ENCODE assay signal across 23 mouse cellular contexts in genomic region chr11:85973736-85974135, GRCm38 (mm10).
DNase-seq lines count a peak whose midpoint lies in the region; ATAC-seq and TF ChIP-seq lines count a peak whose summit lies in the region.
"Had no signal": no experiment of that assay in that cellular context is flagged by ENCODE, and none has a peak within 500 bp of the region (broad histone marks: within the 10 kb centered on the region; RNA-seq: fewer than 3 reads in every experiment).

No protein-coding gene starts in this region.

- WGBS in intestine, embryonic 15.5 days: 38% methylated on average over 5 of the region's 5 CpGs
- 25% methylated on average over 5 of the region's 5 CpGs for WGBS in intestine, postnatal 0 days
- WGBS in kidney, embryonic 16.5 days: 40% methylated on average over 5 of the region's 5 CpGs
- 65% methylated on average over 5 of the region's 5 CpGs for WGBS in hindbrain, embryonic 16.5 days

- H3K4me3 ChIP-seq in intestine, embryonic 15.5 days (replicated peaks): no peak overlapping the region
- no peak overlapping the region for H3K4me3 ChIP-seq in intestine, postnatal 0 days (ENCODE audit: low read depth, low read length)
- no peak overlapping the region for H3K4me3 ChIP-seq in kidney, embryonic 16.5 days (ENCODE audit: low read length)
- no peak overlapping the region for H3K4me3 ChIP-seq in hindbrain, embryonic 16.5 days (ENCODE audit: low read length)
- H3K4me3 ChIP-seq: embryonic facial prominence, embryonic 13.5 days; forebrain, embryonic 12.5 days; heart, adult 2 months; heart, embryonic 12.5 days; hindbrain, embryonic 10.5 days; hindbrain, embryonic 15.5 days had no signal

- no peak overlapping the region for H3K4me2 ChIP-seq in intestine, embryonic 15.5 days (replicated peaks)
- H3K4me2 ChIP-seq in intestine, postnatal 0 days (replicated peaks; ENCODE audit: low read depth): no peak overlapping the region
- no peak overlapping the region for H3K4me2 ChIP-seq in kidney, embryonic 16.5 days (replicated peaks; ENCODE audit: low read depth, low read length)
- H3K4me2 ChIP-seq in hindbrain, embryonic 16.5 days (ENCODE audit: low read length): no peak overlapping the region
- H3K4me2 ChIP-seq: embryonic facial prominence, embryonic 13.5 days; forebrain, embryonic 12.5 days; heart, embryonic 12.5 days; hindbrain, embryonic 15.5 days had no signal

- H3K27ac ChIP-seq in intestine, embryonic 15.5 days: no peak overlapping the region
- H3K27ac ChIP-seq in intestine, postnatal 0 days (ENCODE audit: low read depth, low read length): no peak overlapping the region
- no peak overlapping the region for H3K27ac ChIP-seq in kidney, embryonic 16.5 days (ENCODE audit: low read length)
- no peak overlapping the region for H3K27ac ChIP-seq in hindbrain, embryonic 16.5 days (ENCODE audit: low read depth, low read length)
- H3K27ac ChIP-seq: embryonic facial prominence, embryonic 13.5 days; forebrain, embryonic 12.5 days; heart, adult 2 months; hindbrain, embryonic 10.5 days; hindbrain, embryonic 15.5 days had no signal

- H3K4me1 ChIP-seq in intestine, embryonic 15.5 days (replicated peaks): no peaks in the 10 kb centered on the region
- H3K4me1 ChIP-seq in intestine, postnatal 0 days (replicated peaks; ENCODE audit: control insufficient read depth, insufficient read depth, low read length): peaks cover 3% of the 10 kb centered on the region; the same call in 1 of the 2 replicates
- H3K4me1 ChIP-seq in kidney, embryonic 16.5 days (ENCODE audit: insufficient read depth, low read length): peaks cover 16% of the 10 kb centered on the region
- H3K4me1 ChIP-seq in hindbrain, embryonic 16.5 days (ENCODE audit: control insufficient read depth, insufficient read depth, low read depth, low read length): no peaks in the 10 kb centered on the region
- H3K4me1 ChIP-seq: forebrain, embryonic 12.5 days; heart, embryonic 12.5 days; hindbrain, embryonic 10.5 days; hindbrain, embryonic 15.5 days had no signal

- no peak overlapping the region for H3K9ac ChIP-seq in intestine, embryonic 15.5 days
- no peak overlapping the region for H3K9ac ChIP-seq in intestine, postnatal 0 days (ENCODE audit: low read depth, low read length)
- H3K9ac ChIP-seq in kidney, embryonic 16.5 days (replicated peaks; ENCODE audit: low read length): no peak overlapping the region
- no peak overlapping the region for H3K9ac ChIP-seq in hindbrain, embryonic 16.5 days (ENCODE audit: low read depth, low read length)
- H3K9ac ChIP-seq: embryonic facial prominence, embryonic 13.5 days; forebrain, embryonic 12.5 days; heart, embryonic 12.5 days; hindbrain, embryonic 15.5 days had no signal

- no peaks in the 10 kb centered on the region for H3K36me3 ChIP-seq in intestine, embryonic 15.5 days
- no peaks in the 10 kb centered on the region for H3K36me3 ChIP-seq in intestine, postnatal 0 days (ENCODE audit: control insufficient read depth, insufficient read depth)
- no peaks in the 10 kb centered on the region for H3K36me3 ChIP-seq in kidney, embryonic 16.5 days (ENCODE audit: insufficient read depth, low read length)
- H3K36me3 ChIP-seq in hindbrain, embryonic 16.5 days (ENCODE audit: control insufficient read depth, insufficient read depth, low read length): no peaks in the 10 kb centered on the region
- H3K36me3 ChIP-seq: embryonic facial prominence, embryonic 13.5 days; forebrain, embryonic 12.5 days; G1E; heart, embryonic 12.5 days; hindbrain, embryonic 10.5 days; hindbrain, embryonic 15.5 days had no signal

- peak; percentile 72 for ATAC-seq in intestine, embryonic 15.5 days
- ATAC-seq in intestine, postnatal 0 days: no peak
- ATAC-seq in kidney, embryonic 16.5 days (ENCODE audit: low FRiP score, low TSS enrichment): peak; percentile 67; the same call in 1 of the 2 replicates
- no peak for ATAC-seq in hindbrain, embryonic 16.5 days
- ATAC-seq: activated CD4-positive, CD25-positive, alpha-beta regulatory T cell, adult 4 months; CD4-positive, CD25-positive, alpha-beta regulatory T cell, adult 4 months; forebrain, embryonic 16.5 days had no signal

- no peak for TF ChIP-seq CTCF in intestine, postnatal 0 days (IDR thresholded peaks at IDR 0.05; ENCODE audit: low read depth)

- no peaks in the 10 kb centered on the region for H3K27me3 ChIP-seq in intestine, embryonic 15.5 days (replicated peaks)
- no peaks in the 10 kb centered on the region; the same call in 1 of the 2 replicates for H3K27me3 ChIP-seq in intestine, postnatal 0 days (replicated peaks; ENCODE audit: control insufficient read depth, insufficient read depth, low read length)
- H3K27me3 ChIP-seq in kidney, embryonic 16.5 days (ENCODE audit: insufficient read depth, low read length): peaks cover 2% of the 10 kb centered on the region; the same call in 1 of the 2 replicates
- no peaks in the 10 kb centered on the region; the same call in 1 of the 2 replicates for H3K27me3 ChIP-seq in hindbrain, embryonic 16.5 days (replicated peaks; ENCODE audit: control insufficient read depth, insufficient read depth, low read length)
- H3K27me3 ChIP-seq: heart, embryonic 12.5 days had no signal

- peak; percentile 11 for DNase-seq in MN1 (ENCODE audit: low spot score)
- peak; percentile 59 for DNase-seq in yolk sac, embryonic 10.5 days (ENCODE audit: low spot score)
- DNase-seq in frontal cortex, postnatal 10 days (ENCODE audit: low spot score in 2 of 2): no peak
- DNase-seq: adrenal gland, postnatal 14 days; B cell, adult 2 months; cerebellum, adult 11-12 months; cerebellum, adult 9-10 months; cerebellum, postnatal 25 days; gastrocnemius, postnatal 14 days; heart, adult 2 months had no signal

- no peaks in the 10 kb centered on the region for H3K9me3 ChIP-seq in intestine, embryonic 15.5 days
- no peaks in the 10 kb centered on the region for H3K9me3 ChIP-seq in intestine, postnatal 0 days (ENCODE audit: control insufficient read depth)
- no peaks in the 10 kb centered on the region for H3K9me3 ChIP-seq in kidney, embryonic 16.5 days (ENCODE audit: low read length)
- H3K9me3 ChIP-seq in hindbrain, embryonic 16.5 days (ENCODE audit: control insufficient read depth, low read length): no peaks in the 10 kb centered on the region
- H3K9me3 ChIP-seq: embryonic facial prominence, embryonic 13.5 days; G1E; heart, embryonic 12.5 days; hindbrain, embryonic 10.5 days; hindbrain, embryonic 15.5 days had no signal

Comparison
In these comparisons a context has a peak if more than half of its experiments do, and no peak if none do; other contexts are left out.
1. ATAC-seq: peak in intestine, embryonic 15.5 days (single experiment) and kidney, embryonic 16.5 days (single experiment); none in intestine, postnatal 0 days (single experiment) and hindbrain, embryonic 16.5 days (single experiment).
2. DNase-seq: peak in MN1 (single experiment) and yolk sac, embryonic 10.5 days (single experiment); none in frontal cortex, postnatal 10 days (0 of 2).